Mouse (Mus musculus) embryonic facial prominence, embryonic 10.5 days (tissue): ENCODE data around the gene Pla1a. TPM values are rescaled to one million over a fixed set of nuclear protein-coding genes. Genes with fewer than 3 reads are reported as not detected.

Source experiments
- DNase-seq: peaks from one replicate; pipeline ENCODE4 v3.0.0-alpha.2; 2017; ENCODE audit warnings: low spot score
- H3K27ac ChIP-seq: fragments of 300-500 bp; sonication (generic); replicated peaks from 2 replicates; pipeline ENCODE4 v1.5.1; 2016; ENCODE audit warnings: mild to moderate bottlenecking
- H3K27me3 ChIP-seq: fragments of 300-500 bp; sonication (generic); replicated peaks from 2 replicates; pipeline ENCODE4 v1.6.1; 2016; ENCODE audit warnings: low read depth, mild to moderate bottlenecking; ENCODE audit not compliant: poor library complexity, severe bottlenecking
- H3K36me3 ChIP-seq: fragments of 300-500 bp; sonication (generic); replicated peaks from 2 replicates; pipeline ENCODE4 v1.6.1; 2016; ENCODE audit warnings: mild to moderate bottlenecking, moderate library complexity
- H3K4me1 ChIP-seq: fragments of 300-500 bp; sonication (generic); 2 replicates; pipeline ENCODE4 v1.6.1; 2016
- H3K4me3 ChIP-seq: fragments of 300-500 bp; sonication (generic); 2 replicates; pipeline ENCODE4 v1.5.1; 2016; ENCODE audit warnings: mild to moderate bottlenecking, moderate library complexity
- H3K9me3 ChIP-seq: fragments of 300-500 bp; sonication (generic); 2 replicates; pipeline ENCODE4 v1.6.1; 2016; ENCODE audit warnings: mild to moderate bottlenecking
- WGBS: fragments of 180-500 bp; shearing (Covaris S2); methylation state at CpG from one replicate; pipeline ENCODE4 v1.1.7; 2016; 5-methylcytosine and 5-hydroxymethylcytosine counted together
- polyA plus RNA-seq: library from polyadenylated mRNA; unstranded; fragments of >200 nt; fragmentation: Nextera tagmentation; extraction: Ambion mirVana; gene quantifications from 2 replicates; pipeline ENCODE4 v1.2.1, GENCODE M21; 2016

The Pla1a gene
- polyA plus RNA-seq, 1 experiment from 2014 or later: not detected

DNA sequence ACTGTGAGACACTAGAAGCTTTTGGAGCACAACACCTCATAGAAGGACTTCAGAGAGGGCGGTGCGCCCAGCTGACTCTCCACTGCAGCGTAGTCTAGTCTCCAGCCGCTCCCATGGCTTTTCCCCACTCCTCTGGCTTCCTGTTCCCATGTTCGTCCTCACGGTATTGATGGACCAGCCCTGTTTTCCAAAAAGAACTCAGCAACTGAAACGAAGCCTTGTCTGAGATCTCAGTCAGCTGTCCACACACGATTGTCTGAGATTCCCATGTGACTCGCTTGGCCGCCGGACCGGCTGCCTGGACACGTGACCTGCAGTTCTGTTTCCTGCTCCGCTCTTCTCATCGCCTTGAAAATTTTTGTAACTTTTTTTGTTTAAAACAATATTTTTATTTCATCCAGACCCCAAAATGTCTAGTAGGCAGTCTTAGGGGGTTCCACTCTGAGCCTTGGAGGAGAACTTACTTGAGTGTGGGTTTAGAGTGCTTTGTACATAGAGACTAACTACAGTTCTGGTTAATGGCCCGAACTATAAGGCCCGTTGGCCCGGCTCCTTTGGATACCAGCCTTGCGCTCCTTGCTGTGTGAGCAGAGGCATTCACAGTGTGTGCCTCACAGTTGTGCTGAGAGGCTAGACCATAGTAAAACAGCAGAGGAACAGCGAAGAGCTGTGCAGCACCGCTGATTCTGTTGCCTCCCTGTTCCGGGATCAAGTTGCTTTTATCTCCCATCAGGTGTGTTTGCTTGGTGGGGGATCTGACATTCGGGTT, 40.6 kb downstream of the Pla1a start:
- WGBS: 82% methylated on average over 23 of the region's 23 CpGs
- H3K27ac ChIP-seq: no peak overlapping the region
- no peaks in the 10 kb centered on the region for H3K27me3 ChIP-seq
- H3K9me3 ChIP-seq: no peaks in the 10 kb centered on the region
- no peak overlapping the region for H3K4me3 ChIP-seq
- H3K36me3 ChIP-seq: no peaks in the 10 kb centered on the region
- no peaks in the 10 kb centered on the region for H3K4me1 ChIP-seq
- no peak for DNase-seq

DNA sequence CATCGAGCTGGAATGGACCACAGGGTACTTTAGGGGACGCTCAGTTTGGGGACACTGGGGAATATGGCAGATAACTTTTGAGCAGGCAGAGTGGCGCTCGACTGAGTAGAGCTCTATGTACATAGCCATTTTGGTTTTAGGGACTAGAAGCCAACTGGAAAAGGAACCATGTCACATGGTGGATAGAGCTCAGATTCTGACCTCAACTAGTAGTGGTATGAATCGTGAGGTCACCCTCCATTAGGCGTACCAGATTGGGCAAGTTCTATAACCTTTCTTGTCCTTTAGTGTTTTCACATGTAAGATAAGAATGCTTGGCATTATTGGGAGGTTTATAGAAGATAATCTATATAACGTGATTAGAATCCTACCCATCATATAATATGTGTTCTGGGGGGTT, 42.6 kb downstream of the Pla1a start:
- H3K27ac ChIP-seq: no peak overlapping the region
- no peaks in the 10 kb centered on the region for H3K9me3 ChIP-seq
- H3K36me3 ChIP-seq: no peaks in the 10 kb centered on the region
- WGBS: 89% methylated on average over 7 of the region's 7 CpGs
- H3K4me3 ChIP-seq: no peak overlapping the region
- no peaks in the 10 kb centered on the region for H3K27me3 ChIP-seq
- H3K4me1 ChIP-seq: no peaks in the 10 kb centered on the region
- no peak for DNase-seq

DNA sequence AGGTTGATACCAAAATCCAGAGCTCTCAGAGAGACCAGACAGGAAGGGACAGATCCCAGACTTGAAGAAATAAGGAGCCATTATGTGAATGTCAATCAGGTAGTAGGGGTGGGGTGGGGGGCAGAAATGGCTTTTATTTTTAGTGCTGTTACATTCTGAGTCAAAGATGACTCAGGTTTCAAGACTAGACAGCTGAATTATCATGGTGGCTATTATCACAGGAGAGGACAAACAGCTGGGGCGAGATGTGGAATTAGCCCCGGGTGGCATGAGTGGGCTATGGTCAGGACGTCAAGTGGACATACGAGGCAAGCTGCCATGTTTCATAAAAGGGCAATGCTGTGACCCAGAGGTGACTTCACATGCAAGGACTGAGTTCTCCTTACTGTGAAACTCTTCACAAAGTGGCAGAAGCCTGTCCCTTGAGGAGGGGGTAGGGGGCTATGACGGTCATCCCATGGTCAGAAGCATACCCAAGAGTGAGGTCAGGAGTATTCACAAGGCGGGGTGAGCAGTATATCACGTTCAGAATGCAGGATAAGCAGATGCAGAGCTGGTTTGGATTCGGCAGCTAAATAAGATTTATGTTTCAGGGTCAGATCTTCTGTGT, 43.6 kb downstream of the Pla1a start:
- H3K4me3 ChIP-seq: no peak overlapping the region
- no peak for DNase-seq
- H3K9me3 ChIP-seq: no peaks in the 10 kb centered on the region
- 83% methylated on average over 8 of the region's 8 CpGs for WGBS
- no peaks in the 10 kb centered on the region for H3K4me1 ChIP-seq
- H3K27me3 ChIP-seq: no peaks in the 10 kb centered on the region
- no peaks in the 10 kb centered on the region for H3K36me3 ChIP-seq
- no peak overlapping the region for H3K27ac ChIP-seq

DNA sequence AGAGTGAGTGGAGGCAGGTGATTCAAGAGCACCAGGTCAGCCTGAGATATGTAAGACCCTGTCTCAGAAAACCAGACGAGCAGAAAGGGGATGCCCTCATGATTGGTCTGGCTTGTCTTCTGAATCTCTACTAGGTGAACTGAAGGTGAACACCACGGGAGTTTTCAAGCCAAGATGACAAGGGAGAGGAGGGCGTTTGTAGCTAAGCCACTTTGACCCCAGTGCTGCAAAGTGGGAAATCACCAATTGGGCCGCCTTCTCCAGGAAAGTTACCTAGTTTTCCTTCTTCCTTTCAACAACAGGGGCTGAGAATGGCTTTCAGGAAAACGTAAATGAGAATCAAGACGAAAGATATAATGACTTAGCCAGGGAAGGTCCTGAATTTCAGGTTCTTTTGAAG, 44.2 kb downstream of the Pla1a start:
- Histone ChIP-seq H3K4me1 (no peaks in the 10 kb centered on the region), H3K4me3 (no peak overlapping the region), H3K27me3 (no peaks in the 10 kb centered on the region), H3K36me3 (no peaks in the 10 kb centered on the region), H3K9me3 (no peaks in the 10 kb centered on the region), H3K27ac (no peak overlapping the region)
- no peak for DNase-seq
- WGBS: 78% methylated on average over 6 of the region's 6 CpGs

DNA sequence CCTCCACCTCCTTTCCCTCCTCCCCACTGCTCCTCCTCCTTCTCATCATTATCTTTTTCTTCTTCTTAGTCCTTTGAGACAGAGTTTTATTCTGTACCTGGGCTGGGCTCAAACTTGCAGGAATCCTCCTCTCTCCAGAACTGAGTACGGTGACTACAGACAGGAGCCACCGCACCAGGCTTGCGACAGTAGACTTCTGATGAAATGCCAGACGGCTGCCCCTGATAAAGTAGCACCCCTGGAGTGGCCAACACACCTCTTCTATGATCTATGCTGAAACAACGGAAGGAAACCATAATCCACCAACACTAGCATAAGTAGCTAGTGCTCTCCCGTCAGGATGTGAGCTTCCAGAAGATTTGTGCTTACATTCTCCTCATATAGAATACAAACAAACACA, 45.6 kb downstream of the Pla1a start:
- 92% methylated on average over 6 of the region's 6 CpGs for WGBS

DNA sequence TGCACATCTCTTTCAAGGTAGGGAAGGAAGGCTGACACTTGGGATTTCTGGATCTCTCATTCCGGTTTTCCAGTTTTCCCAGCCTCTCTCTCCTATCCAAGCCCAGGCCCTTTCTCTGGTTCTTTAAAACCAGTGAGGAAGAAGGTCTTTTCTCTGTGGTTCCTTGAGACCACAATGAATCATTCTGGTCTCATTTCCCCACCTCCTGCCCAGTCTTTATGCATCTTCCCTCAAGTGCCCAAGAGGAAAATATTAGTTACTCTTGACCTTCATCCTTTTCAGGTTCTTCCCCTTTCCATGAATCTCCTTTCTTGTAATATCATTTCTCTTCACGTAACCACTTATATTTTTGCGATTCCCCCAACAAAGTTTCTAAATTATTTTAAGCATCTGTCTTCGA, 47.2 kb downstream of the Pla1a start:
- no peaks in the 10 kb centered on the region for H3K9me3 ChIP-seq
- no peak overlapping the region for H3K27ac ChIP-seq
- H3K27me3 ChIP-seq: no peaks in the 10 kb centered on the region
- no peaks in the 10 kb centered on the region for H3K36me3 ChIP-seq
- WGBS: 92% methylated on average over 4 of the region's 4 CpGs
- no peak overlapping the region for H3K4me3 ChIP-seq
- H3K4me1 ChIP-seq: no peaks in the 10 kb centered on the region
- no peak for DNase-seq

More for the DNA sequence above, 45.6 kb downstream of the Pla1a start:
- Histone ChIP-seq H3K4me3 (no peak overlapping the region), H3K27ac (no peak overlapping the region), H3K36me3 (no peaks in the 10 kb centered on the region), H3K27me3 (no peaks in the 10 kb centered on the region), H3K9me3 (no peaks in the 10 kb centered on the region), H3K4me1 (no peaks in the 10 kb centered on the region)
- DNase-seq: no peak

DNA sequence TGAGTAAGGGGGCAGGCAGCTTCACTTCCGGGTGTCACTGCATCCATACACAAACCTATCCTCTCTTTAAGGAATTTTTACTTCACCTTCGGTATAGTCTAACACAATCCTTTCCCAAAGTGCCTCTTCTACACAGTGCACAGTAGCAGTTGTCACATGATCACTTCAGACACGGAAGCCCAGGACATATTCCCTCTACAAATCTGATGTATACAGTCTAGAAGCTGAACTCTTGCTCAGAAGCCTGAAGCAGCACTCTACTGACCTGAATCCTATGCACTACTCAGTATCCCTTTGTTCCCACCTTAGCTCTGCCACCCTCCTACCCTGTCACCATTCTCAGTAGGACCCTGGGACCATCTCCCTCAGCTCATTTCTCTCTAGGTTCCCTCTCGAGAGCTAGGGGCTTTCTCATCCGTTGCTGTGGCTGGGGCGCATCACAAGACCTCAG, 47.7 kb downstream of the Pla1a start:
- no peak for DNase-seq
- H3K36me3 ChIP-seq: no peaks in the 10 kb centered on the region
- H3K9me3 ChIP-seq: no peaks in the 10 kb centered on the region
- no peaks in the 10 kb centered on the region for H3K27me3 ChIP-seq
- no peaks in the 10 kb centered on the region for H3K4me1 ChIP-seq
- 91% methylated on average over 6 of the region's 6 CpGs for WGBS
- H3K4me3 ChIP-seq: no peak overlapping the region
- H3K27ac ChIP-seq: no peak overlapping the region

DNA sequence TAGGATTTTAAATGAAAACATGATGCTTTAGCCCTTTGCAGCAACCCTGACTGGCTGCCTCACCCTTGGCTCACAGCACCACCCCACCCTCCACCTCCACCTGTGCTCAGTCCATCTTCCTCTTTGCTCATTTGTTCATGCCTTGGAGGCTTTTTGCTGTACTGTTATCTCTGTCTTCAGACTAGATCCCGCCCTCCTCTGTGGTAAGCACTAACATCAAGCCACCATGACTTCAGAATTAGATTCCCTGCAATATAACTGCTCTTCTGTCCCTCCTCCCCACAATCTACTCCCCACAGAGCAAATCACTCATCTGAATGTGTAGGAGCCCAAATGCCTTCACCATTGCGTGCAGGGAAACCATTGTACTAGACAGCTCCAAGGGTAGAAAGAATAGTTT, 49.3 kb downstream of the Pla1a start:
- no peak for DNase-seq
- Histone ChIP-seq H3K27me3 (no peaks in the 10 kb centered on the region), H3K27ac (no peak overlapping the region), H3K4me3 (no peak overlapping the region), H3K9me3 (no peaks in the 10 kb centered on the region), H3K36me3 (no peaks in the 10 kb centered on the region), H3K4me1 (peaks cover 10% of the 10 kb centered on the region)
- 94% methylated on average over 2 of the region's 2 CpGs for WGBS

DNA sequence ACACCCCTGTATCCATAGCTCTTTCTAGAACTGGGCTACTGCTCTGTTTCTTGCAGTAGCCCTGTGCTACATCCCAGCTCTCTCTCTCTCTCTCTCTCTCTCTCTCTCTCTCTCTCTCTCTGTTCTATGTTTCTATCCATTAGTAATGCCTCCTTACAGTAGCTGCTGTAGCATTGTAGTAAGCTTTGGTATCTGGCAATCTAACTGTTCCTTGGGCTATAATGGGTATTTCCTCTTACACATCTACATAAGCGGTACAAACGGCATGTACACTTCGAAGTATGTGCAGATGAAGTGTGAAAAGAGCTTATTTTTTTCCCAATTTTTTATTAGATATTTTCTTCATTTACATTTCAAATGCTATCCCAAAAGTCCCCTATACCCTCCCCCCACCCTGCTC, 53.0 kb downstream of the Pla1a start:
- Histone ChIP-seq H3K27ac (no peak overlapping the region), H3K4me3 (no peak overlapping the region)
- 92% methylated on average over 3 of the region's 3 CpGs for WGBS

DNA sequence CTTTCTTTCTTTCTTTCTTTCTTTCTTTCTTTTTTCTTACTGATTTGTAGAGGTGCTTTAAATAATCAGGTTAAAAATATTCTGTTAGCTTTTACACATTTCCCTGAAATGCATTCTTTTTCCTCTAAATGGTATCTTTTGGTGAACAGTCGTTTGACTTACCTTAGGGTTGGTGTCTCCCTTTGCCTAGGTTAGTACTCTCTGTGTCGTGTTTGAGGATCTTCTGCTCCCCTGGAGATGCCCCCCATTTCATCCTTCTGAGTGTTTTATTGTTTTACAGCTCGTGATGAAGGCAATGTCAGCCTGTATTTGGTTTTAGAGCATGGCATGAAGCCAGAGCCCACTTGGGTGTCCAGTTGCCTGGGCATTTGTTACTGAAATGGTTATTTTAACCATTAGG, 53.5 kb downstream of the Pla1a start:
- Histone ChIP-seq H3K27ac (no peak overlapping the region), H3K4me3 (no peak overlapping the region), H3K4me1 (peaks cover 28% of the 10 kb centered on the region), H3K36me3 (no peaks in the 10 kb centered on the region), H3K9me3 (no peaks in the 10 kb centered on the region), H3K27me3 (0 out of 2 replicates have a peak, but pooled peaks cover 3% of the 10 kb centered on the region)
- no peak for DNase-seq
- 71% methylated on average over 3 of the region's 3 CpGs for WGBS

More for the DNA sequence above, 53.0 kb downstream of the Pla1a start:
- Histone ChIP-seq H3K9me3 (no peaks in the 10 kb centered on the region), H3K4me1 (peaks cover 26% of the 10 kb centered on the region), H3K27me3 (0 out of 2 replicates have a peak, but pooled peaks cover 3% of the 10 kb centered on the region), H3K36me3 (no peaks in the 10 kb centered on the region)
- no peak for DNase-seq

DNA sequence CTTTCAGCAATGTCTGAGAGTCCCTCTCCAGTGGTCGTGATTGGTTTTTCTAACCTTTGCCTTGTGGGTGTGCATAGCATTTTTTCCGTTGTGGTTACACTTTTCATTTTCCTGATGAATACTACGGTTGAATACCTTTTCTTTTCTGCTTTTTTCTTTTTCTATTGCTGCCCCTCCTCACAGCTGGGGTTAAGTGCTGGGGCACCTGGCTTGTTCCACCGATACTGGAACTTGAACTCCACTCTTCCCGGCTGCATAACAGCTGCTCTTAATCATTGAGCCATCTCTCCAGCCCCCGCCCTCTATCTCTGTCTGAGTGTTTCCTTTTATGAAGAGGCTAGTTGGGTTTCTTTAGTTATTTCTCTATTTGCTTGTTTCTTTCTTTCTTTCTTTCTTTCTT, 53.9 kb downstream of the Pla1a start:
- Histone ChIP-seq H3K4me1 (peaks cover 28% of the 10 kb centered on the region), H3K9me3 (no peaks in the 10 kb centered on the region), H3K27me3 (0 out of 2 replicates have a peak, but pooled peaks cover 3% of the 10 kb centered on the region), H3K36me3 (no peaks in the 10 kb centered on the region), H3K4me3 (no peak overlapping the region), H3K27ac (no peak overlapping the region)
- 35% methylated on average over 6 of the region's 6 CpGs for WGBS
- DNase-seq: peak; percentile 29

DNA sequence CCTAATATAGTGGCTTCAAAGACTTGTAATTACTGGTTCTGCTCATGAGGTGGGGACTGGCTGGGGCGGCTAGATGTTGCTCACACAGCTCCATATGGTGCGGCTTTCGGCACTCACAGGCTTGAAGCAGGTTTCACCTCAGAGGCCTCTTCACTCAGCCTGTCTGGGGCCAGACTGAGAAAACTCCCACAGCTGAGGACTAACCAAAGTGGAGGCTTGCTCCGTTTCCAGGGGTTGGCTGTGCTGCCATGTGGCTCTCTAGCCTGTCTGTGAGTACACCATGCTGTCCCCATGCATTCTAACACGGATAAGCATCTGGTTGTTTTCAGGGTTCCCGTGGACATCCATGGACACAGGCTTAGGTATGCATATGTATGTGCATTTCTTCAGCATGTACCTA, 54.4 kb downstream of the Pla1a start:
- Histone ChIP-seq H3K27me3 (0 out of 2 replicates have a peak, but pooled peaks cover 3% of the 10 kb centered on the region), H3K9me3 (no peaks in the 10 kb centered on the region), H3K36me3 (no peaks in the 10 kb centered on the region), H3K4me3 (no peak overlapping the region), H3K4me1 (peaks cover 28% of the 10 kb centered on the region), H3K27ac (no peak overlapping the region)
- DNase-seq: no peak
- 78% methylated on average over 6 of the region's 6 CpGs for WGBS

DNA sequence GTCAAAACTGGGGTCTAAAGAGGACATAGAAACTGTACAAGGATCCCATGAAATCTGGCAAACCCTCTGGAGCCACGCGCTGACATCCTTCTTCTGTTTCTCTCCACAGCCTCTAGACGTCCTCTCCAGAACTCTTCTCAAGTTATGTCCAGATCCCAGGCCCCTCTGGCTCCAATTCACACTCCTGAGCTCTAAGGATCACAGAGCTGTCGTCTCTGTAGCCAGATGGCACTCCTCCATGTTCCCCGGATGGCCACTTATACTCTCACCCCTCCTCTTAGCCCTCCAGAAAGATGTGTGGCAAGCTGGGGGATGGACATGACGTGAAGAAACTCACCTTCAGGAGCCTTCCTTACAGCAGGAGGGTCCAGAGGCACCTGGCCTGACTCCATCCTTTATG, 55.4 kb downstream of the Pla1a start:
- WGBS: 85% methylated on average over 6 of the region's 6 CpGs
- Histone ChIP-seq H3K4me1 (peaks cover 28% of the 10 kb centered on the region), H3K27ac (no peak overlapping the region), H3K36me3 (no peaks in the 10 kb centered on the region), H3K4me3 (no peak overlapping the region), H3K27me3 (0 out of 2 replicates have a peak, but pooled peaks cover 3% of the 10 kb centered on the region), H3K9me3 (no peaks in the 10 kb centered on the region)
- no peak for DNase-seq
